Mouse (Mus musculus) right cerebral cortex, adult 18-20 months (tissue): ENCODE measurements around the gene Lpin1.

Experiments
- DNase-seq: peaks from one replicate; pipeline ENCODE4 v3.0.0; 2022; ENCODE audit warnings: mixed read lengths

The Lpin1 gene

DNA sequence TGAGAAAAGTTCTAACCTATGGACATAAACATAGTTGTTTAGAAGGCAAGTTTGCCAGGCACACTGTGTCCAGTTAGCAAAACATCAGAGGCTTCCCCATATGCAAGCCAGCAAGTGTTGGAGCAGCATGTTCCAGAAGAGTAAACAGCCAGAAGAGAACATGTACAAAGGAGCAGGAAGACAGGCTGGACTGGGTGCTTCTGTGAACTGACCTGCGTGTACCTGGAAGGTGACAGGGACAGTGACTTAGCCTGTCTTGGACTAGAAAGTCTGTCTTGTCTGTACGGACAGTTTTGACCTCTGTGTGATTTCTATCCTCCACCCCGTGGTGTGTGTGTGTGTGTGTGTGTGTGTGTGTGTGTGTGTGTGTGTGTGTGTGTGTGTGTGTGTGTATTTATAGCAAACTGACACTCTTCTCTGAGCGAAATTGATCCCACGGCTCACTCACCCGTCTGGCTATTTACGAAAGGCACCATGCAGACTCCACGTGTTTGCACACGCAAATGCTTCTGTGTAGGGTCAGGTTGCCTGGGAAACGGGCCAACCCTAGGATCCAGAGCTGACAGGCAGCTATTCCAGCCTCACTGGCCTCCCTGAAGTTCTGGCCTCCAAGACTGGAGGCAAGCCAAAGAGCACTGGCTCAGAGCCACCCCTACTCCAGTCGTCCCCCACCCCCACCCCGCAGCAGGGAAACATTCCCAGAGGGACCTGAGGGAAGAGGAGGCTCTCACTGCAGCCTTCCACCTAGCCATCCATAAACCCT is 7.9 kb upstream of the Lpin1 start:
- peak; percentile 70 for DNase-seq

DNA sequence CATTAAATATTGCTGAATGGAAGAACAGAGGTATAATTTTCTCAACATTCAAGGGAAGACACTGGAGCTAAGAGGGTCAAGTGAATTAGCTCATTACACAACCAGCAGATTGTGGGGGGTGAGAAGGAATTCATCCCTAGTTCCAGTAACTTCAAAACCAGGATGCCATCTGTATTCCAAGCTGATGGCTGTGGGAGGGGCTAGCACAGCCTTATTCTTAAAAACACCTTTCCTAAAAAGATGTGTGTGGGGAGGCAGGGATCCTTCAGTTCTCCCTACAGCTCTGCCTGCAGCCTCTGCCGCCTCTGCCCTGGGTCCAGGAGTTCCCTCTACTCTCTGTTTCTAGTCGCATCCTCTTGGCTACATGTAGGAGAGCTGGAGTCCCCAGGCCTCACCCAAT is 5.0 kb upstream of the Lpin1 start:
- no peak for DNase-seq

DNA sequence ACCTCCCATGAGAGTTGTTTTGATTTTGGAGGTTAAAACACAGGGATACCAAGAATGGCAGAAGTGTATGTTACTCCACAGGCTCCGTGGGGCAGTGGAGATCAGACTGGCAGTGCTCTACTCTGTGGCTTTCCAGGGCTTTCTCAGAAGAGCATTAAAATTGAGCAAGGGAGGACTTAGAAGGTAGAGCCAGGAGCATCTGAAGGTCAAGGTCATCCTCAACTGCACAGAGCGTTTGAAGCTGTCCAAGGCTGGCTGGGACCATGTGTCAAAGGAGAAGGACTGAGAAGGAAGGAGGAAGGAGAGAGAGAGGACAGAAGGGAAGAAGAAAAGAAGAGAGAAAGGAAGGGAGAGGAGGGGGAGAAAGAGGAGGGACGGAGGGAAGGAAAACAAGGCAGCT is 3.8 kb upstream of the Lpin1 start:
- no peak for DNase-seq

DNA sequence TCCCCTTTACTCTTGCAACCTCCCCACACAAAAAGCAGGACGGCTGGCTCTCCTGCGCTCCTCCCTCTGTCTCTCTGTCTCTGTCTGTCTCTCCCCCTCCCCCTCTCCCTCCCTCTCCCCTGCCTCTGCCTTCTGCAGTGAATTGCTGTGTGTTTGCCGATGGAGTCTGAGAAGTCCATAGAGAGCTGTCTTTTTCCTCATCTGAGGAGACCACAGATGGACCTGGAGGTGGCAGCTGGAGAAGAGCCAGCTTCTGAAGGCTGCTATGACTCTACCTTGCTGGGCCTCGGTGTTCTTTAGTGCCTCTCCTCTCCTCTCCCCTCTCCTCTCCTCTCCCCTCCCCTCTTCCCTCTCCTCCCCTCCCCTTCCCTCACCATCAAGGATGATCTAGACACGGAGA is 5.1 kb downstream of the Lpin1 start:
- DNase-seq = peak; percentile 59

DNA sequence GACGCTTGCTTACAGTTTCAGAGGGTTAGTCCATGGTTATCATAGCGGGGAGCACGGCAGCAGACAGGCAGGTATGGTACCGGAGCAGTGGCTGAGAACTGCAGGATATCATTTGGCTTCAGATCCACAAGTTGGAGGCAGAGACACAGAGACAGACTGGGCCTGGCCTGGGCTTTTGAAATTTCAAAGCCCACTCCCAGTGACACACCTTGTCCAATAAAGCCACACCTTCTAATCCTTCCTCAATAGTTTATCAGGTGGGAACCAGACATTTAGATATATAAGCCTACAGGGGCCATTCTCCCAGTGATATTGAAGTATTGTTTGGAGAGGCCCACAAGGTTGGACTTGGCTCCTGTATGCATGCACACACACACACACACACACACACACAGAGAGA is 8.5 kb downstream of the Lpin1 start:
- no peak for DNase-seq

DNA sequence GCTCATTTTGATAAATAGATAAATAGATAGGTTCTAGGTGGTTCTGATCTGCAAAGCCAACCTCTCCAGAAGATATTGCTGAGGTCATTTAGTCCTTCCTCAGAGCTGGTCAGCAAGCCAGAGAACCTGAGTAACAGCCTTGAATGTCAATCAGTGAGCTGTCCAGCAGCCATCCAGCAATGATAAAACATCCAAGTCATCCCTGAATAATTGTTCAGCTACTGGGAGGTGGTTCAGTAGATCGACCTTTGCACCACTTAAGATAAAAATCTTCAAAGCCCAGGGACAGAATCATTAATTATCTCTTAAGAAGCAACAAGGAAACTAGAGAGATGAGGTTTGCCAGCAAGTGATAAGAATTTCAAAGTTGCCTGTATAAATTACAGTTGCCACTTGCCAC is 10.4 kb downstream of the Lpin1 start:
- no peak for DNase-seq

DNA sequence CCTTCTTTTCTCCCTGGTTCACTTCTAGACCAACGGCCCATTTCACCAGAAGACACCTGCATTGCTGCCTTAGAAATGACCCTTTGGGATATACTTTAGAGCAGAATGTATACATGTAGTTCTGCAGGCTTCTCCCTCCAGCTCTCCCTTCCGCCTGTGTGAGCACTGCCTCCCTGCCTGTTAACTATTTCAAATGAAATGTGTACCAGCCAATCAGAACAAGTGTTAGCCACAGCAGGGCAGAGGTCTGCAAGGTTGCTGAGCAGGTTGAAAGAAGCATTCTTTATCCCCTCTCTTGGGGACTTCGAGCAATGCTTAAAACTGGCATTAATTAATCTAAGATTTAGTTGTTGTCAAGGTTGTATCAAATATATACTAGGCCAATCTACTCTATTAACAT is 11.4 kb downstream of the Lpin1 start:
- no peak for DNase-seq

DNA sequence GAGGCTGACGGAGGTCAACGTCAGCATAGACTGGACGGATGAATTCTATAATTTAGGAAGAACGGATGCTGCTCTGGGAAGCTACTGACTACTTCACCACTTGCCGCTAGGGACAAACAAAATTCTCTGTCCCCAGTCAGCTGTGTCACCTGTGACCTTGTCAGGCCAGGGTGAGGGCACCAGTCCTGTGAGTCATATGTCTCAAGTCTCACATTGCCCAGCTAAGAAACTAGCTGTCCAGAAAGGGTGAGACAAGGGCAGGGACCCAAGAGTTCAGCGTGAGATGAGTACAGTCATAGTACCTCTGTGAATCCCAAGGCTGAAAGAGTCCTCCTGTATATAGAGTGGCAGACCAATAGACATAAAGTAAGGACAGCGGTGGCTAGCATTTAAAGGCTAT is 17.0 kb downstream of the Lpin1 start:
- DNase-seq = no peak

DNA sequence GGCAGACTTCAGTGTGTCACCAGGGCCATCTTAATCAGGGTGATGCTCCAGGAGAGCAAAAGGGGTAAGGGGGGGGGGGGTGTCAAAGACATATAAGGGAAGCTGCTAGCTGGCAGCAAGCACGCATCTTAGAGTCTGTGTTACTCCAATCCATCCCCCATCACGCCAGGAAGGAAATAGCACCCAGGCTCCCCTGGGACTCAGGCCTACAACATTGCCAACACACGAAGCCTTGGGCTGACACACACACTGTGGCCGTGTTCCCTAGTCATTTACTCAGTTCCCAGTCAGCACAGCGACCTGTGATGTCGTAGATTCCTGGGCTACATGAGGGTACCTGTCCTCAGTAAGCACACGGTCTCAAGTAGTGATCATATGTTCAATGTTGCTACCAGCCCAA is 17.8 kb downstream of the Lpin1 start:
- no peak for DNase-seq

DNA sequence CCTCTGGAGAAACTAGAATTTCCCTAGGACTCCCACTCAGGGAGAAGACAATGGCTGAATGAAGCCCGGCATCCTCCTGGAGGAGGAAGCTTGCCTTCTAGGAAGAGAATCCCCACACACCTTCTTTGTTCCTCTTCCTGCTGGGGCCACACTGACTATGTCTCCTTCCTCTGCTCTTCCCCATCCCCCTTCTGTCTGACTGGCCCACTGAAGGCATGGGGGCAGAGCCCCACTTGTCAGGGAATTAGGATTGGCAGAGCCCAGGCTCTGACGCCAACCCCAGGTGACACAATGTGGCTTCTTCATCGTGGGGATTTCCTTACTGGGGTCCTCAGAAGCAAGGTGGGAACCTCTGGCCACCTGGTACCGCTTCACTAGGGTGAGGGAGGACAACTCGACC is 18.3 kb downstream of the Lpin1 start:
- no peak for DNase-seq

DNA sequence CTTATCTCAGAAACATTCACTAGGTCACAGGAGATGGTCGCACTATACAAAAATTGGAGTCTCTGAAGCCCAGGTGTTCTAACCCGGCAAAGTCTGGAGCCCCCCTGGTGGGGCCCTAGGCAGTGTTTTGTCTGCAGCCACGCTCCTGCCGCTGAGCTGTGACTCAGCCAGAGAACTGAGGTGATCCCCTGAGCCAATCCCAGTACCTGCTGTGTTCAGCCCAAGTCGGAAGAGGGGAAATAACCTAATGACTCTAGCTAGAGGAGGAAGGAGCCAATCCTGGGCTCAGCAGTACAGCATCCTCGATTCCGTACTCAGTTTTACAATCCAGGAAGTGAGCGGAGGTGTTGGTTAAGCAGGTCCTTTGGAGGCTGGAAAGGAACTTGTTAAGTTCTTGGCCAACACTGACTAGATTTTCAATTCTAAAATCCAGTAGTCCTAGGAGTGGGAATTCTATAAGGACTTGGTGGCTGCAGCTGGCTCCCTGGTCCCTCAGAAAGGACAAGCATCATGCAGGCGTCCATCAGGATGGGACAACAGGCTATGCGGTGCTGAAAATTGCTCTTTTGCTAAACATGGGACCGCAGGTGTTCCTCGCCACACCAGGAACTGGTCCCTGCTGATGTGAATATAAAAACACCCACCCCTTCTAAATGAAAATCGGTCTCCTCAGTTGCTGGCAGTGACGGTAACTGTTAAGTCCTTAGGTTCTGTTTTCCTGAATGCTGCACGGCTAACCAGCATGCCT is 19.1 kb downstream of the Lpin1 start:
- DNase-seq = peak; percentile 90

DNA sequence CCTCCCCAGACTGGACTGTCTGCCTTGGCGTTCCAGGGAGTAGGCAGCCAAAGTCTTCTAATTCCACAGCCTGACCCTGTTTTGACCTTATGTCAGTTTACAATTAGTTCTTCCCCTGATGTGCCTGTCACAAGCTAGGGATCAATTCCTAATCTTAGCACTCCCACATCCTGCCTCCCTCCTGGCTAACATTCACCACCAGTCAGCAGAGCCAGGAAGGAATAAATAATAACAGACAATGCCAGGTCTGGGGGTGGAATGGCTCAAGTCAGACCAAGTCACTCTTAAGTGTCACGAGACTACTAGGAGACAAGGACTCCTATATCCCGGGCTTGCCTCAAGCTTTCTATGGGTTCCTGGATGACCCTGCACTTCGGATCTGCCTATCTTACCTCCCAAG is 20.8 kb downstream of the Lpin1 start:
- DNase-seq = no peak

DNA sequence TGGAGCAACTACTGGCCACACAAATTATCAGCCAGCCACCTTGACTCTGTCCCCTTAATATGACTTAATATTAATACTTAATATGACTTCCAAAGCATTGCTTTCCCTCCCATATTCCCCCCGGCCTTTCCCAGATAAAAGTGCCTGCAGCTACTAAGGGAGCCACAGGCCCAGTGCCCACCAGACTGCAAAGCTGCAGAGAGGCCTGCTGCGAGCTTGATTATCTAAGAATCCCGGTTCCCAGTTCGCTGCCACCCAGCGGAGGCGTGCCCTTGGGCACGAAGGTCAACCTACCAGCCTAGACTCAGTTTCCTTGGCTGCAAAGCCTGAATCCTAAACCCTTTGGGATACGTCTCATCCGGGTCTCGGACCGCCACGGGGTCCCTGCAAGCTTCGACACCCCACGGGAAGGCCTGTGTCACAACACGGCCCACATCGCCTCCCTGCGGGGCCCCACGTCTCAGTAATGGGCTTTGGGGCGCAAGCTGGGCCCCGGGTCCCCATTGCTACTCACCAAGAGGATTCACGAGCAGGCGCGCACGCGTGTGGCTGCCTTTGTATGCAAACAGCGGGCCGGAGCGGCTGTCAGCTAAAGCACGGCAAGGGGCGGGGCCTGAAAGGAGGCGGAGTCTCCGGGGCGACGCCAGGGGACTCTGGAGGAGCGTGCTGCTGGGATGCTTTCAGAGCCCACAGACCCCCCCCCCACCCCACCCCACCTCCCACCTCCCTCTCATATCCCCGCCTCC is 21.4 kb downstream of the Lpin1 start:
- DNase-seq = peak; percentile 92

DNA sequence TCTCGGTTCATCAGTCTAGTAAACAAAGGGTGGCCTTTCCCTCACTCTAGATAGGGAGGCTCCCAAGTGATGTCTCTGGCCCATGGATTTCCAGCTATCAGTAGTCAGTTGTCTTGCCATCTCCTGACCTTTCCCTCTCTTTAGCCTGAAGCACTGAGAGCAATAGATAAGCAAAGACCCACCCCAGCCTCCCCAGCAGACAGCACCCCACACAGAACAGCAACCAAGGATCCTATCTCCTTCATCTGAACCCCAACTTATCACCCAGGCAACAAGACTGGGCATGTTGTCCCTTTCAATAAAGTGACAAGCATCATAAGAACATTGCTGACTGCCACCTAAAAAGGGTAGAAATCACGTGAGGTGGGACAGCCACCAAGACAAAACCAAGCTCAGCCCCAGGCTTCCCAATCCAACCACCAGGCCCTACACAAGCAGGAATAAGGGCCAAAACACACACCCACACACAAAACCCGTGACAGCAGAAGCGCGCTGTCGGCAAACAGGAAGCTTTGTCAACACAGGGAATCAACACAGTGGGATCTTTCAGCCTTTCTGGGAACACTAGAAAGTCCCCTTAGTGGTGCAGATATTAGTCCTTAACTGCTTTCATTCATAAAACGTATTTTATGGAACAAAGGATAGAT is 22.2 kb downstream of the Lpin1 start:
- DNase-seq = peak; percentile 54

DNA sequence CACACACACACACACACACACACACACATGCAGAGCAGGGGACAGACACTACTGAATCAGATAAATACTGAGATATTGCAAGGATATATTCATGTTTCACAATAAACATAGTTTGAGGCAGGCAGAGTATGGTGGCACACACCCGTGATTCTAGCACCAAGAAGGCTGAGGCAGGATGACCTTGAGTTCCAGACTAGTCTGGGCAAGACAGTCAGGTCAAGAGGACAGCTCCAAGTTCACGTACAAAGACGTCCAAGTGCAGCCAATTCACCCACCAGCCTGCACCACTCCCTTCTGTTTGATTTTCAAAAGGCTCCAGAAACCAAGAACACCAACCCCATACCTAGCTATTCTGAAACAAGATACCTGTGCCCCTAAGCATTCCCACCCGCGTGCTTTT is 23.0 kb downstream of the Lpin1 start:
- no peak for DNase-seq

DNA sequence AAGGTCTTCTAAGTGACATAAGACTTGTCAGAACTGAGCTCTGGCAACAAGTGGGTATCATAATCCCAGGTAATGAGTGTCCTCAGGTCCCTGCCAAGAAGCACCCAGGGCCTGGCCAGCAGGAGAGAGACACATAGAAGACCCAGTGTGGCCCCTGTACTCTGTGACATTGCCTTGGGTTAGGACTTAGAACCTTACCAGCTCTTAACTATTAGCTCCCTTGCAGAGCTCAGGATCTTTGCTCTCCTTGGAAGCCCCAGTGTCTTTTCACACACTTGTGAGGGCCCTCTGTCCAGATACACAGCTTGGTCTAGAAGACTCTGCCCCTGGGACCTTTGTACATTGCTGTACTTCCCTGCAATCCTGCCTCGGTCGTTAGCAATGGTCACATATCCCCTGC is 23.7 kb downstream of the Lpin1 start:
- no peak for DNase-seq

DNA sequence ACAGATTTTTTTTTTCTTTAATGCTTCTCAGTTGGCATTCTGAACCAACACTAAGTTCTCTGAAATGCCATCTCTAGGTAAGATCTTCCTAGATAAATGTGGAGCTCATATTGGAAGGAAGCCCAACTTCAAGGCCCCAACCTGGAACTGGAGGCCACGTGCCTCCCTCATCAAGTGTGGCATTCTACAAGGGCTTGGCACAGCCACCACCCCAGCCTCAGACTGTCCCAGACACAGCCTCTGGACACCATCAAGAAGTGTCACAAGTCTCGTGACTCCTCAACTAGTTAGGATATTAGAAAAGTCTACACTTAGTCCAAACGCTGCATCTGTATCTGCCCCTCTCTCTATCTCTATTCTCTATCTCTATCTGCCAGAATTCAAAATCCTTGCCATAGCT is 25.8 kb downstream of the Lpin1 start:
- no peak for DNase-seq

DNA sequence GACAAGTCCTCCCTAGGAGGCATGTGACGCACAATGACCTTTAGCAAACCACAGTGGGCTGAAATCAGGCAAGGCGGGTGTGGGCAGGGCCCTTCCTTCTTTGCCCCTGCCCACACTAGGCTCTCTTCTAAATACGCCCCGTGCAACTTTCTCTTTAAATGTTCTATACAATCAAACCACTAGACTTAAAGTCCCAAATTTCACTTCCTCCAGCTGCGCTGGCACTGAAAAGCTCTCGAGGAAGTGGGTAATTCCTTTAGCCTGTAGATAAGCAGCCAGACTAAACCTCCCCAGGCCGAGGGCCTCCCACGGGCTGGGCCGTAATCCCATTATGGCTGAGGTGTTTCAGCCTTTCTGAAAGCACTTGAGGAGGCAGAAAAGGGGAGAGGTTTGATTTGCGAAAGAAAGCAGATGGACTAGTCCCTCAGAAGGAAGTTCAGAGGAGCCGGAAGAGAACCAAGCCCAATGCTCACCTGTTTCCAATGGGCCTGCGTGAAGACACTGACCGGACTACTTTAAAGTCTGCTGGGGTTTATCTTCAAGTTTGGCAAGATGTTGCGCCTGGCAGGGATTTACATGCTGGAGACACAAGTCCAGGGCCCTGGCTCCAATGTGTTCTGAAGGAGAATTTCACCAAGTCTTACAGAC is 26.6 kb downstream of the Lpin1 start:
- no peak for DNase-seq

DNA sequence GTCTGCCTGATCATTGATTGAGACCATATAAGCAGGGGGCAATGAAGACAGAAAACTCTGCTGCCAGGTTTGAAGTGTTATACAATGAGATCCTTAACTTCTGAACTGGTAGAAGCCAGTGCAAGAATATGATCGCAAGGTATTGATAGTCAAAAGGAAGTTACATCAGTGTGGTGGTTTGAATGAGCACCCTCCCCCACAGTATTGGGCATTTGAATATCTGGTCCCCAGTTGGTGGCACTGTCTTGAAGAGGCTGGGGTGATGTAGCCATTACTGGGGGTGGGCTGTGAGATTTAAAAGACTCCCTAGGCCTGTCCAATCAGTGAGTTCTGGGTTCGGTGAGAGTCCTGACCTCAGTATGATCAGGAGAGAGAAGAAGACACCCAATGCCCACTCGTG is 27.5 kb downstream of the Lpin1 start:
- no peak for DNase-seq

DNA sequence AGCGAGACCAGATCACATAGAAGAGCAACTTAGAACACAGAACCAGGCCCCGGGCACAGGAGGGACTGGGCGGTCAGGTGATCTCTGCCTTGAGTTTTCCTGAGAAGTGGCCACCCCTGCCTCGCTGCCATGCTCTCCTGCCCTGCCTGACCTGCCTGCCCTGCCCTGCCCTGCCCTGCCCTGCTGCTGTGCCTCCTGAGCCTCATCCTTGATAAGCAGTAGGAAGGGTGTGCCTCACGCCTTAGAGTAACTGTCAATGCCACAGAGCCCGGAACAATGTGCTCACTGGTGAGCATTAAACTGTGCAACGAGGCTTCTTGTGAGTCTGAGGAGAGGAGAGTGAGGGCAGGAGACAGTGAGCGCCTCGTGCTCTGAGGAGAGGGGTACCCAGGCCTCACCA is 30.5 kb downstream of the Lpin1 start:
- DNase-seq = no peak

DNA sequence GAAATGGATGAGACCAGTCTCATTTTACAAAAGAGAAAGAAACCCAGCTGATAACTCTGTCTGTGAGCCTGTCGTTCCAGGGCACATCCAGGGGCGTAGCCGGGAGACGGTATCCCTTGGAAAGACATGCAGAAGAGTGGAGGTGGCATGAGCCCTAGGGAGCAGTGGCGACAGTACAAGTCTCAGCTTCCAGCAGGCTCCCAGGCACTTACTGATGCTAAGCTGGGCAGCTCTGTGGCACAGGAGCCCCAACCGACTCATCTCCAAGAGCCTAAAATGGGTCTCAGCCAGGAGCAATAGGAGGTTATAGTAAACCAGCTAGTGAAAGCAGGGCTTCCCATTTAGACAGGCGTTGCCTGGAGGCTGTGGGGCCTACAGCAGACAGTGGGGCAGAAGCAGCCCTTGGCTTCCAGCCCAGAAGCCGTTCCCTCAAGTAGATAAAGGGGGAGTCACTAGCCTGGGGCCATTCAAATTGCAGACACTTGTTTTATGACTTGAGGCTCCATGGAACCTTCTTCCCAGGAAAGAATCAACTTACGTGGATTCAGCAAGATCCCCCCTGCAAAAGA is 33.0 kb downstream of the Lpin1 start:
- DNase-seq = peak; percentile 35

DNA sequence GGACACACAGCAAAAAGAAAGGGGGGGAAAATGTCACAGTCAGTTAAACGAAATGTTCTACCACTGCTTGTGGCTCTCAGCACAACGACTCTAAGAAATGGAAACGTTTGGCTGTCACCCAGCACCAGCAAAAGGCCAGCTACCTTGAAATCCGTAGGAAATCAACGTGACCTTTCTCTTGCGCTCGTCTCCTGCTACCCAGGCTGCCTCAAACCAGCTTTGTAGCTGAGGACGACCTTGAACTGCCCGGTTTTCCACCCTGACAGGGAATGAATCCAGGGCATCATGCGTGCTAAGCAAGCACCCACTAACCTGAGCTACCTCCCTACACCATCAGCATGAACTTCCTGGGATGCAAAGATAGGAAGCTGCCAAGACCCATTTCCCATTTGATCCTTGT is 39.5 kb downstream of the Lpin1 start:
- DNase-seq = no peak
